Mouse (Mus musculus): ENCODE results near the gene Olig2. TPM values are rescaled to one million over a fixed set of nuclear protein-coding genes. Genes with fewer than 3 reads are reported as not detected.

Olig2 gene
- polyA plus RNA-seq, 1 experiment from 2014 or later: not detected

- CTCF ChIA-PET: no interaction called here
- in situ Hi-C loops (cut with MboI; ENCODE audit: low pct_unique_long_range_greater_than_20kb): no loop called here
- DNase-seq (ENCODE audit: low read depth, low spot score): no peak
- TF ChIP-seq CTCF (IDR thresholded peaks at IDR 0.05): no peak
- POLR2A ChIA-PET: no interaction called here
- H3K27me3 ChIP-seq: peaks cover 29% of the 10 kb centered on the region
- ATAC-seq: no peak
These were observed 8.2 kb upstream of the Olig2 start for GRCm38 (mm10) chr16:91217077-91217476.

- TF ChIP-seq CTCF (IDR thresholded peaks at IDR 0.05): no peak
- CTCF ChIA-PET: no interaction called here
- POLR2A ChIA-PET: no interaction called here
- H3K27me3 ChIP-seq: peaks cover 37% of the 10 kb centered on the region
- no peak for DNase-seq (ENCODE audit: low read depth, low spot score)
- ATAC-seq: no peak
- in situ Hi-C loops (cut with MboI; ENCODE audit: low pct_unique_long_range_greater_than_20kb): no loop called here
These were observed 7.3 kb upstream of the Olig2 start for GRCm38 (mm10) chr16:91217948-91218347.

DNA sequence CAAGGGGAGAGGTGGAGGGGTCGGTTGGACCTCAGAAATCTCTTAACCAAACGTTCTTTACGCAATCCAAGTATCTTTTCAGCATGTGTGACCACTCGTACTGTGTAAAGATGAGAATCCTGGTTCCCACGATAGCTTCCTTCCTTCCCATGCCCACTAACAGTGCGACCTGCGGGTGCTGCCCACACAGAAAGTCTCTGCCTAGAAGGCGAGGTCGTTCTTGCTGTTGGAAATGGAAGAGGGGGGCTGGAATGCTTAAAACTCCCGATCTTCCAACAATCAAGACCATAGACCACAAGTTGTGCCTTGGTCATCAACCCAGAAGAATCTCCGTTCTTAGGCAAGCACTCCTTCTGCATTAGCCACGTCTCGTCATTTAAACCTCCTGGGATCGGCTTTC lies 6.0 kb upstream of the Olig2 start:
- DNase-seq (ENCODE audit: low read depth, low spot score) (no peak), ATAC-seq (no peak)
- peaks cover 48% of the 10 kb centered on the region for H3K27me3 ChIP-seq
- ChIA-PET POLR2A (no interaction called here), CTCF (no interaction called here)
- in situ Hi-C loops (cut with MboI; ENCODE audit: low pct_unique_long_range_greater_than_20kb): no loop called here
- no peak for TF ChIP-seq CTCF (IDR thresholded peaks at IDR 0.05)

DNA sequence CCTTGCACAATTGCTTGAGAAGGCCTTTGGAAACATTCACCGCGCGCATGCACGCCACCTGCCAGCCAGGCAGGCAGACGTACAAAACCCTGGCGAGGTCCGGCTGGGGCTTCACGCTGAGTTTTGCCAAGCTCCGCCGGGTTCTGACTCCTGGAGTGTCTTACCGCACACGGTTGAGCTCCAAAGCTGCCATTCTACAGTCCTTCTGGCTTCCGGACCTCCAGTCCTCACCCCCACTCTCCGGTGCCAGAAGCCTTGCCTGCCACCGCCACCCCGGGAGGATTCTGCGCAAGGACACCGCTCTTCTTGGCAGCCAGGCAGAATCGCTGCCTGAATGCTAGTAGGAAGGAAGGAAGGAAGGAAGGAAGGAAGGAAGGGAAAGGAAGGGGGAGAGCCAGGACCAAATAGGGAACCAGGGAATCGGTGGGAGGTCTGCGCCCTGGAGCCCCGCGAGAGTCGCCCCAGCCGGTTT lies 3.0 kb upstream of the Olig2 start:
- TF ChIP-seq CTCF (IDR thresholded peaks at IDR 0.05): no peak
- ChIA-PET CTCF (no interaction called here), POLR2A (no interaction called here)
- H3K27me3 ChIP-seq: peaks cover 70% of the 10 kb centered on the region
- DNase-seq (ENCODE audit: low read depth, low spot score) (no peak), ATAC-seq (no peak)
- in situ Hi-C loops (cut with MboI; ENCODE audit: low pct_unique_long_range_greater_than_20kb): no loop called here

- POLR2A ChIA-PET: no interaction called here
- in situ Hi-C loops (cut with MboI; ENCODE audit: low pct_unique_long_range_greater_than_20kb): no loop called here
- H3K27me3 ChIP-seq: peaks cover 74% of the 10 kb centered on the region
- ATAC-seq (no peak), DNase-seq (ENCODE audit: low read depth, low spot score) (no peak)
- CTCF ChIA-PET: no interaction called here
- no peak for TF ChIP-seq CTCF (IDR thresholded peaks at IDR 0.05)
These were observed 2.5 kb upstream of the Olig2 start for GRCm38 (mm10) chr16:91222643-91223271.

GRCm38 (mm10) chr16:91223327-91224067 lies 1.8 kb upstream of the Olig2 start:
- POLR2A ChIA-PET: no interaction called here

DNA sequence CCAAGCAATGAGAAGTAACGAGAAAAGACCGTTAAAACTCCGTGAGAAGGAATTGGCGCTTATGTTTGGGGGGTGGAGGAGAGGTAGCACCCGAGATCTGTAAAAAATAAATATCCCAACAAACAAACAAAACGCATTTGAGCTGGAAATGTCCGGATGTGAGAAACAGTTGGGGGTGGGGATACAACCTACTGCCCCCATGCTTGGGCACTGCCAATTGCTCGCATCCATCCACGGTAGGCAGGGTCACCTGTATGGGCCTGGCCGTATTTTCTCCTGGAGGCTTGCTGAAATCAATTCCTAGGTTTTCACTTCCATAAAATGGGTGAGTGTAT lies 1.2 kb upstream of the Olig2 start:
- POLR2A ChIA-PET: no interaction called here
- DNase-seq (ENCODE audit: low read depth, low spot score) (no peak), ATAC-seq (no peak)
- no peak for TF ChIP-seq CTCF (IDR thresholded peaks at IDR 0.05)
- in situ Hi-C loops (cut with MboI; ENCODE audit: low pct_unique_long_range_greater_than_20kb): no loop called here
- H3K27me3 ChIP-seq: peaks cover 77% of the 10 kb centered on the region
- CTCF ChIA-PET: no interaction called here

More at GRCm38 (mm10) chr16:91223327-91224067, 1.8 kb upstream of the Olig2 start:
- H3K27me3 ChIP-seq: peaks cover 75% of the 10 kb centered on the region
- ATAC-seq (no peak), DNase-seq (ENCODE audit: low read depth, low spot score) (no peak)
- in situ Hi-C loops (cut with MboI; ENCODE audit: low pct_unique_long_range_greater_than_20kb): no loop called here
- TF ChIP-seq CTCF (IDR thresholded peaks at IDR 0.05): no peak
- CTCF ChIA-PET: no interaction called here

GRCm38 (mm10) chr16:91224481-91225232 lies 600 bp upstream of the Olig2 start:
- ChIA-PET POLR2A (no interaction called here), CTCF (no interaction called here)
- peaks cover 73% of the 10 kb centered on the region for H3K27me3 ChIP-seq
- TF ChIP-seq CTCF (IDR thresholded peaks at IDR 0.05): no peak
- no peak for DNase-seq (ENCODE audit: low read depth, low spot score)
- ATAC-seq: no peak
- in situ Hi-C loops (cut with MboI; ENCODE audit: low pct_unique_long_range_greater_than_20kb): no loop called here

GRCm38 (mm10) chr16:91226038-91226882 lies 1.0 kb downstream of the Olig2 start:
- TF ChIP-seq CTCF (IDR thresholded peaks at IDR 0.05): no peak
- ChIA-PET CTCF (no interaction called here), POLR2A (no interaction called here)
- peaks cover 73% of the 10 kb centered on the region for H3K27me3 ChIP-seq
- ATAC-seq: no peak
- in situ Hi-C loops (cut with MboI; ENCODE audit: low pct_unique_long_range_greater_than_20kb): no loop called here
- no peak for DNase-seq (ENCODE audit: low read depth, low spot score)

DNA sequence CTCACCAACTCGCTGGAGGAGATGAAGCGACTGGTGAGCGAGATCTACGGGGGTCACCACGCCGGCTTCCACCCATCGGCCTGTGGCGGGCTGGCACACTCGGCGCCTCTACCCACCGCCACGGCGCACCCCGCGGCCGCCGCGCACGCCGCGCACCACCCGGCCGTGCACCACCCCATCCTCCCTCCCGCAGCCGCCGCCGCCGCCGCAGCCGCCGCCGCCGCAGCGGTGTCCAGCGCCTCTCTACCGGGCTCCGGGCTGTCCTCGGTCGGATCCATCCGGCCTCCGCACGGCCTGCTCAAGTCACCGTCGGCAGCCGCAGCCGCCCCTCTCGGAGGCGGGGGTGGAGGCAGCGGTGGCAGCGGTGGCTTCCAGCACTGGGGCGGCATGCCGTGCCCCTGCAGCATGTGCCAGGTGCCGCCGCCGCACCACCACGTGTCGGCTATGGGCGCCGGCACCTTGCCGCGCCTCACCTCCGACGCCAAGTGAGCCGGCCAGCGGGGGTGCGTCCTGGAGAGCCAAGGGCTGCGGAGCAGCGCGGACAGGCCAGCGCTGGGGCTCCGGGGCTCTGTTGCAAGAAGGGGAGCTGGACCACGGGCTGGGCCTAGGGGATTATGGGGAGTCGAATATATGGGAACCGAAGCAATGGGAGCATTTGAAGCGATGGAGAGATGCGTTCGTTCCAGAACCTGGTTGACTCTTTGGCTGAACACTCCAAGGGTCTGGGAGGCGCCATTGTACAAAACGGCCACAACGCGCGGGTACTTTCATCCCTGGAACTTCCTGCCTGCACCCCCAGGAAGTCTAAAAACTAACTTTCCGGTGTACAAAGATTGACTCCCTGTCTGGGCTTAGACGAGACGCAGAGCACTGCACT lies 1.9 kb downstream of the Olig2 start:
- no peak for ATAC-seq
- POLR2A ChIA-PET: no interaction called here
- no peak for TF ChIP-seq CTCF (IDR thresholded peaks at IDR 0.05)
- in situ Hi-C loops (cut with MboI; ENCODE audit: low pct_unique_long_range_greater_than_20kb): no loop called here
- no peak for DNase-seq (ENCODE audit: low read depth, low spot score)
- peaks cover 66% of the 10 kb centered on the region for H3K27me3 ChIP-seq
- CTCF ChIA-PET: interaction anchor here (1.0 kb wide), 1 partner anchor 11 kb away, joined by 3 read pairs; no protein-coding TSS in a partner anchor
